Mouse (Mus musculus): ENCODE data around the gene Cbx5.

DNA sequence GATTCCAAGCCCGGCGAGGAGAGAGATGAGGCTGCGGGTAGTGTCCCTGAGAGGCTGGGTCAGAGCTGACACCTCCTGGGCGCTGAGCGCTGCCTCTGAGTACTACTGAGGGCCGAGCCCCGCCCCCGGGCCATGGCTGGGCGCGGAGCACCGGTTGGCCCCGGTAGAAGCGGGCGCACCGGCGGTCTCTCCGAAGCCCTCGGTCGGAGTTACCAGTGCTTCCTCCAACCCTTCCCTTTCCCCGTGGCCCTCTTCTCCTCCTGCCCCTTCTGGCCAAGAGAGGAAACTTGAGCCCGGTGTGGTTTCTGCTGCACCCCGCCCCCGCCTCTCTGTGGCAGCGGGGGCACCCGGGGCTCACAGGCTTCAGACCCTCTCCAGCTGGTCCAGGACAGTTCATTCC is 15.6 kb upstream of the Cbx5 start:
- TF ChIP-seq EP300 (IDR thresholded peaks at IDR 0.05): no peak
- peak; percentile 59 for TF ChIP-seq CTCF (IDR thresholded peaks at IDR 0.05)

Measured in lung, postnatal 0 days (tissue).